Mouse (Mus musculus): ENCODE results near the gene Shc2.

The Shc2 gene

GRCm38 (mm10) chr10:79581501-79581900 lies 56.2 kb downstream of the Shc2 start:
- no peak for DNase-seq (ENCODE audit: low read depth, low spot score)

DNA sequence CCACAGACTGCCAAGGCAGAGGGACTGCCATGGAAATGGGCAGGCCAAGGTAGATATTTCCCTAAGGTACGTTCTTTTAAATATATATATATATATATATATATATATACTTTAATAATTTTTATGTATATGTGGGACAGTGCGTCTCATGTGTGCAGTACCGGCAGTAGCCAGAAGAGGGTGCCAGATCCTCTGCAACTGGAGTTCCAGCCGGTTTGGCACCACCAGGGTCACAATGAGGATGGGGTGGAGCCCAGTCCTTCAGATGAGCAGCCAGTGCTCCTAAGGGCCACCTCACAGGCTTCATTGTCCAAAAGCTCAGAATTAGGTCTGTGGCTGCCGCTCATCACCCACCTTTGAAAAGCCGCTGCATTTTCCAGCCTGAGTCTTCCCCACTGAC lies 56.9 kb downstream of the Shc2 start:
- peak; percentile 50 for DNase-seq (ENCODE audit: low read depth, low spot score)

DNA sequence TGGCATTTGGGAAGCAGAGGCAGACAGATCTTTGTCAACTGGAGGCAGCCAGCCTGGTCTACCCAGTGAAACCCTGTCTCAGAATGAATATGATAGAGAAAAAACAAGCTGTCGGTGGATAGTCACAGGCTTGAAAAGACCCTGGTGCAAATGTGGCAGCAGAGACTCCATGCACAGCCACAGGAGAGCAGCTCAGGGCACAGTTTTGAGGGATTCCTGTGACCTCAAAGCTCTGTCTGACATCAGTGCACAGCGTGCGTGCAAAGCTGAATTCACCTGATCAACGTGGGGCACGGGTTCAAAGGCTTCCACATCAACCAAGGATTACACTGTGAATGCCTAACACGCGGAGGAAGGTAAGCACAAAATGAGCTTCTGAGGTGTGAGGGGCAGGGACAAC lies 57.4 kb downstream of the Shc2 start:
- DNase-seq (ENCODE audit: low read depth, low spot score), result no peak

DNA sequence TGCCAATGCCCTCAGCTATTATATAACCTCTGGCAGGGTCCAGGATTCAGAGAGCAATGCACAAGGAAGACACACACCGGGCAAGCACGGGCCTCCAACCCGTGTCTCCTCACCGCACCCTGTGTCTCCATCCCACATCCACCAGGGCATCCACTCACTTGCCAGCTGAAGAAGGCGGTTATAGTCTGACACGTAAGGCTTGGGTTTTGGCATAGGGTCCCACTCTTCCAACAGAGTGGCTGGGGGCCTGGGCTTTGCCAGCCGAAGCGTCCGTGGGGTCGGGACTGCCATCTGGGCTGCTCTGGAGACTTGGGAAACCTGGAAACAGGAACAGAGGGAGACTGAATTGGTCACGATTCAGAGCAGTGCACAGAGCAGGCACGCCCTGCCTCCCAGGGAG lies 57.9 kb downstream of the Shc2 start:
- no peak for DNase-seq (ENCODE audit: low read depth, low spot score)

GRCm38 (mm10) chr10:79578891-79579290 lies 58.8 kb downstream of the Shc2 start:
- no peak for DNase-seq (ENCODE audit: low read depth, low spot score)

DNA sequence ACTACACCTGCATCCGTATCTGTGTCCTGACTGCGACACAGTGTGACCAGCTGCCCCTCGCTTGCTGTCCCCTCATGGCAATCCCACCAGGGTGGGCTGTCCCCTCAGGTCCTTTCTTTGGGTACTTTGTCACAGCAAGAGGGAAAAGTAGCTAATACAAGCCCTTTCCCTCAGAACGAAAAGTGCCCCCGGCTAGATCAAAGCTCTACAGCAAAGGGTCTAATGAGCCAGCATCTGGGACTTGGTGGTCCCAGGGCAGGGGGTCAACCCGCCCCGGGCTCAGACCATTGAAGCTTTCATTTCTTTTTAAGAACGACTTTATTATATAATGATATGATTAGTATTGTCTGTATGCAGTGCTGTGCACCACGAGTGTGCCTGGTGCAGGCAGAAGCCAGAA lies 59.4 kb downstream of the Shc2 start:
- DNase-seq (ENCODE audit: low read depth, low spot score), result no peak

- no peak for DNase-seq (ENCODE audit: low read depth, low spot score)
Measured at GRCm38 (mm10) chr10:79577376-79577775, 60.3 kb downstream of the Shc2 start.

DNA sequence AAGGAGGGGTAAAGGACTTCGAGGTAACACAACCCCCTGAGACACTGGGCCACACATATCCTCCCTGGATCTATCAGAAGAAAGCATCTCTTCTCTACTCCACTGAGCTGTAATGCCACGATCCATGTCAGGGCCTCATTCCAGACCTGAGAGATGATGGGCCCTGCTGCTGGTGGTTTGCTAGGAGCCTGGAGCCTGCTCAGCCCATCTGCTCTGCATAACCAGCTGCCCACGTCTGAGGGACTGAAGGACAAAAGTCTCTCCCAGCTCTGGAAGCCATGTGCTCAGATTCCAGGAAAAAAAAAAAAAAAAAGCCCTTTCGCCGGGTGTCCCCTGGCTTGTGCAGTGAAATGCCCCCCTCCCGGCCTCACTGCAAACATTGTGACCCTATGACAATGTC lies 62.0 kb downstream of the Shc2 start:
- no peak for DNase-seq (ENCODE audit: low read depth, low spot score)

DNA sequence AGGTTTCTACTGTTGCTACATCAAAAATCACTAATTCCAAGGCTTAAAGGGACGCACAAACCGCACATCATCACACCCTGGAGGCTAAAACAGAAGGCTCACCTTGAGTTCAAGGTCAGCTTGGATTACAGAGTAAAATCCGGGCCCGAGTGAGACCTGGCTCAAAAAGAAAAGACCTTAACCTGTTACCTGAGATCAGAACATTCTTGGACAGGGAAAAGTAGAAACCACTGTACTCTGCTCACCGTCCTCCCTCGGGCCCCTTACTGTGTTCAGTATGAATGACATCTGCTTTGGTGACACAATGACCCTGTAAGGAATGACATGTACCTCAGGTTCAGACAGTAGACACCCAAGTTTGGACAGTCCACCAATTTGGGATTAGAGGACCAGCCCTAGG lies 62.9 kb downstream of the Shc2 start:
- DNase-seq (ENCODE audit: low read depth, low spot score), result no peak

DNA sequence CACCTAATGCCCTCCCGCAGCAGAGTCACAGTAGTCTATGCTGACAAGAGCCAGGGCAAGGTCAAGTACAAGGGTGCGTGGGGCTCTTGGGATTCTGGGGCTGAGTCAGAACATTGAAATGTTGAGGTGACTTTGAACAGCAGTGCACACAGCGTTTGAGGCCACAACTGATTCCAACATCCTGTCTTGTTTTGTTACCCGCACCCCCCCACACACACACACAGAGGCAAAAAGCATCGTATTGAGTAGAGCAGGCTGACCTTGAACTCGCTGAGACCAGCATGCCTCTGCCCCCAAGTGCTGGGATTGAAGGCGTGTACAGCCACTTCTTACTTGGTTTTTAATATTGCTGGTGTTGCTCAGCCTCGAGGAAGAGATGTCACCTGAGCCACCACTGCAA lies 63.4 kb downstream of the Shc2 start:
- DNase-seq (ENCODE audit: low read depth, low spot score), result no peak

GRCm38 (mm10) chr10:79573611-79574010 lies 64.1 kb downstream of the Shc2 start:
- DNase-seq (ENCODE audit: low read depth, low spot score), result no peak

DNA sequence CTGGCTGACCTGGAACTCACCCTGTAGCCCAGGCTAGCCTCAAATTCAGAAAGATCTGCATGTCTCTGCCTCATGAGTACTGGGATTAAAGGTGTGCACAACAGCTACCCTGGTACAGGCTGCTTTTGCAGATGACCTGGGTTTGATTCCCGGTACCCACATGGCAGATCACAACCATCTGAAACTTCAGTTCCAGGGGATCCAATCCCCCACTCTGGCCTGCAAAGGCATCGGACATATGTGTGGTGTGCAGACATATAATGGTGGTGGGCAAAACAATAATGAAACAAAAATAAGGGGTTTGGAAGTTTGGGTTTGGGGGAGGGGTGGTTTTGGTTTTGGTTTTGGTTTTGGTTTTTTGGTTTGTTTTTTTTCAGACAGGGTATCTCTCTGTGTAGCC lies 66.4 kb downstream of the Shc2 start:
- no peak for DNase-seq (ENCODE audit: low read depth, low spot score)

DNA sequence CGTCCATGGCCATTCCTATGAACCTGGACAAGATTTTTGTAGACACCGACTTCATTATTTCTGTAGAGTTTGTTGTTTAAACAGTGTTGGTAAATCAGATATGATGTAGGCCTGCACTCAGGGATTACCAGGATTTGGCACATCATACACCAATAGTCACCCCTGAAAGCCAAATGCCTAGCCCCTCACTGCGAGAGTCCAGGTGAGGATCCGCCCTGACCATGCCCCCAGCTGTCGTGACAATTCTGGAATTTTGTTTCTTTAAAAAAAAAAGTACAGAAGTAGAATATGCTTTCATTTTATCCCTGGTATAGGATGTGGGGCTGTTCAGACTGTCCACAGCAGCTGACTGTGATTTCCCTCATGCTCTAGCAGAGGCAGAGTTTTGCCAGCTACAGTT lies 67.8 kb downstream of the Shc2 start:
- DNase-seq (ENCODE audit: low read depth, low spot score), result no peak
